Mouse (Mus musculus): ENCODE measurements around the gene Ankrd34a. TPM values are rescaled to one million over a fixed set of nuclear protein-coding genes. Genes with fewer than 3 reads are reported as not detected.

Ankrd34a gene
- polyA plus RNA-seq, 1 experiment from 2014 or later, result 0.37 TPM

- Histone ChIP-seq H3K9ac (replicated peaks; ENCODE audit: low read depth) (peak overlapping the region; percentile 16; the same call in 1 of the 2 replicates), H3K9me3 (ENCODE audit: low read length) (no peaks in the 10 kb centered on the region), H3K4me1 (ENCODE audit: insufficient read depth, low read depth, low read length) (peaks cover 24% of the 10 kb centered on the region; the same call in 1 of the 2 replicates), H3K36me3 (ENCODE audit: insufficient read depth, low read length) (no peaks in the 10 kb centered on the region), H3K4me2 (replicated peaks; ENCODE audit: low read depth, low read length) (peak overlapping the region; percentile 27; the same call in 1 of the 2 replicates), H3K27me3 (replicated peaks; ENCODE audit: insufficient read depth, low read length) (no peaks in the 10 kb centered on the region), H3K4me3 (ENCODE audit: low read depth, low read length) (no peak overlapping the region), H3K27ac (ENCODE audit: low read length) (peak overlapping the region; percentile 89)
- 33% methylated on average over 7 of the region's 7 CpGs for WGBS
- ATAC-seq, result peak; percentile 26; the same call in 1 of the 2 replicates
- peak; percentile 98 for TF ChIP-seq EP300 (IDR thresholded peaks at IDR 0.05)
- TF ChIP-seq CTCF (IDR thresholded peaks at IDR 0.05), result no peak
- peak; percentile 63 for DNase-seq (ENCODE audit: low spot score)
Observed at GRCm38 (mm10) chr3:96551890-96552289, 44.5 kb upstream of the Ankrd34a start.

GRCm38 (mm10) chr3:96553601-96554000 is 42.8 kb upstream of the Ankrd34a start:
- DNase-seq (ENCODE audit: low spot score), result no peak
- Histone ChIP-seq H3K4me1 (ENCODE audit: insufficient read depth, low read depth, low read length) (peaks cover 24% of the 10 kb centered on the region; the same call in 1 of the 2 replicates), H3K27me3 (replicated peaks; ENCODE audit: insufficient read depth, low read length) (no peaks in the 10 kb centered on the region), H3K4me3 (ENCODE audit: low read depth, low read length) (no peak overlapping the region), H3K27ac (ENCODE audit: low read length) (peak overlapping the region; percentile 6; the same call in 1 of the 2 replicates), H3K4me2 (replicated peaks; ENCODE audit: low read depth, low read length) (no peak overlapping the region), H3K9ac (replicated peaks; ENCODE audit: low read depth) (no peak overlapping the region), H3K9me3 (ENCODE audit: low read length) (no peaks in the 10 kb centered on the region), H3K36me3 (ENCODE audit: insufficient read depth, low read length) (0 out of 2 replicates have a peak, but pooled peaks cover under 1% of the 10 kb centered on the region)
- TF ChIP-seq CTCF (IDR thresholded peaks at IDR 0.05) (no peak), EP300 (IDR thresholded peaks at IDR 0.05) (no peak)
- ATAC-seq, result no peak
- WGBS, result 67% methylated on average over 6 of the region's 6 CpGs

GRCm38 (mm10) chr3:96554251-96554650 is 42.2 kb upstream of the Ankrd34a start:
- Histone ChIP-seq H3K36me3 (ENCODE audit: insufficient read depth, low read length) (peaks cover 7% of the 10 kb centered on the region), H3K9ac (replicated peaks; ENCODE audit: low read depth) (no peak overlapping the region), H3K4me1 (ENCODE audit: insufficient read depth, low read depth, low read length) (peaks cover 24% of the 10 kb centered on the region; the same call in 1 of the 2 replicates), H3K9me3 (ENCODE audit: low read length) (no peaks in the 10 kb centered on the region), H3K27ac (ENCODE audit: low read length) (peak overlapping the region; percentile 99), H3K4me3 (ENCODE audit: low read depth, low read length) (no peak overlapping the region), H3K4me2 (replicated peaks; ENCODE audit: low read depth, low read length) (no peak overlapping the region), H3K27me3 (replicated peaks; ENCODE audit: insufficient read depth, low read length) (no peaks in the 10 kb centered on the region)
- TF ChIP-seq EP300 (IDR thresholded peaks at IDR 0.05) (peak; percentile 13; the same call in 1 of the 2 replicates), CTCF (IDR thresholded peaks at IDR 0.05) (no peak)
- DNase-seq (ENCODE audit: low spot score) (no peak), ATAC-seq (no peak)
- WGBS, result 68% methylated on average over 6 of the region's 6 CpGs

GRCm38 (mm10) chr3:96555041-96555596 is 41.3 kb upstream of the Ankrd34a start:
- H3K36me3 ChIP-seq (ENCODE audit: insufficient read depth, low read length), result peaks cover 15% of the 10 kb centered on the region
- H3K27me3 ChIP-seq (replicated peaks; ENCODE audit: insufficient read depth, low read length), result no peaks in the 10 kb centered on the region
- H3K9me3 ChIP-seq (ENCODE audit: low read length), result no peaks in the 10 kb centered on the region
- peak overlapping the region; percentile 90; the same call in 1 of the 2 replicates for H3K4me3 ChIP-seq (ENCODE audit: low read depth, low read length)
- H3K4me1 ChIP-seq (ENCODE audit: insufficient read depth, low read depth, low read length), result peaks cover 24% of the 10 kb centered on the region; the same call in 1 of the 2 replicates
- TF ChIP-seq CTCF (IDR thresholded peaks at IDR 0.05) (no peak), EP300 (IDR thresholded peaks at IDR 0.05) (peak; percentile 100)
- WGBS, result 6% methylated on average over 12 of the region's 12 CpGs
- ATAC-seq, result peak; percentile 51
- peak overlapping the region; percentile 99 for H3K27ac ChIP-seq (ENCODE audit: low read length)
- H3K9ac ChIP-seq (replicated peaks; ENCODE audit: low read depth), result peak overlapping the region; percentile 86
- DNase-seq (ENCODE audit: low spot score), result peak; percentile 97
- peak overlapping the region; percentile 82 for H3K4me2 ChIP-seq (replicated peaks; ENCODE audit: low read depth, low read length)

- peaks cover 20% of the 10 kb centered on the region; the same call in 1 of the 2 replicates for H3K4me1 ChIP-seq (ENCODE audit: insufficient read depth, low read depth, low read length)
- 60% methylated on average over 15 of the region's 15 CpGs for WGBS
- no peak for DNase-seq (ENCODE audit: low spot score)
Observed at GRCm38 (mm10) chr3:96555999-96556614, 40.3 kb upstream of the Ankrd34a start.

More at GRCm38 (mm10) chr3:96555999-96556614, 40.3 kb upstream of the Ankrd34a start:
- Histone ChIP-seq H3K9me3 (ENCODE audit: low read length) (no peaks in the 10 kb centered on the region), H3K4me2 (replicated peaks; ENCODE audit: low read depth, low read length) (peak overlapping the region; percentile 82), H3K4me3 (ENCODE audit: low read depth, low read length) (peak overlapping the region; percentile 90), H3K27ac (ENCODE audit: low read length) (peak overlapping the region; percentile 99), H3K36me3 (ENCODE audit: insufficient read depth, low read length) (peaks cover 24% of the 10 kb centered on the region), H3K27me3 (replicated peaks; ENCODE audit: insufficient read depth, low read length) (no peaks in the 10 kb centered on the region), H3K9ac (replicated peaks; ENCODE audit: low read depth) (peak overlapping the region; percentile 86)
- TF ChIP-seq CTCF (IDR thresholded peaks at IDR 0.05), result no peak
- no peak for TF ChIP-seq EP300 (IDR thresholded peaks at IDR 0.05)
- ATAC-seq, result no peak
